Mouse (Mus musculus): ENCODE measurements at regions not wholly inside any gene's neighbourhood (a gene's known extent, or its start where the extent isn't known, plus 50 kb on each side); places are given as distances from the start of the nearest gene placed in this dataset.

DNA sequence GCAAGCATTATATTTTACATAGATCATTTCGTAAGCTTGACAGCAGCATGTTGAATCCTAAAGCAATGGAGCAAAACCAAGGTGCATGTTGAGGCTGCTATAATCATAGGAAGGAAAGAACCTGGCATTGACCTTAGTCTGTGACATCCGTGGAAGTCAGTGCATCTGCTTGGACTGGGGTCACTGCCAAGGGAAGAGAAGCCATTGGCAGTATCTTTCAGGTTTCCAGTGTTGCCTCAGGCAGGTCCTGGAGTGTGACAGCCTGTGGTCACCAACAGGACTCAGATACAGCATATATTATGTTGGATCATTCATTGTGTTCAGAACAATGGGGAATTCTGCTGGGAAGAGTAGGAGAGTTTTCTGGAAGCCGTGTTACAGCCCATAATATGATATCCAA is 535.8 kb upstream of the Auts2 start:
- H3K36me3 ChIP-seq (ENCODE audit: control insufficient read depth, insufficient read depth, low read length), result no peaks in the 10 kb centered on the region
- H3K27me3 ChIP-seq (ENCODE audit: control insufficient read depth, insufficient read depth, low read length), result no peaks in the 10 kb centered on the region
- ATAC-seq (ENCODE audit: insufficient number of reproducible peaks, insufficient read depth, low FRiP score, low read depth), result no peak
- 80% methylated on average over 3 of the region's 3 CpGs for WGBS
- H3K4me1 ChIP-seq (ENCODE audit: control insufficient read depth, insufficient read depth, low read length), result no peaks in the 10 kb centered on the region
- no peaks in the 10 kb centered on the region for H3K9me3 ChIP-seq (ENCODE audit: control insufficient read depth, low read depth, low read length)
- H3K4me3 ChIP-seq (ENCODE audit: low read depth, low read length), result no peak overlapping the region
- H3K4me2 ChIP-seq (replicated peaks; ENCODE audit: low read depth, low read length), result no peak overlapping the region
- no peak overlapping the region for H3K9ac ChIP-seq (replicated peaks; ENCODE audit: low read depth, low read length)
- H3K27ac ChIP-seq (ENCODE audit: low read length), result no peak overlapping the region

DNA sequence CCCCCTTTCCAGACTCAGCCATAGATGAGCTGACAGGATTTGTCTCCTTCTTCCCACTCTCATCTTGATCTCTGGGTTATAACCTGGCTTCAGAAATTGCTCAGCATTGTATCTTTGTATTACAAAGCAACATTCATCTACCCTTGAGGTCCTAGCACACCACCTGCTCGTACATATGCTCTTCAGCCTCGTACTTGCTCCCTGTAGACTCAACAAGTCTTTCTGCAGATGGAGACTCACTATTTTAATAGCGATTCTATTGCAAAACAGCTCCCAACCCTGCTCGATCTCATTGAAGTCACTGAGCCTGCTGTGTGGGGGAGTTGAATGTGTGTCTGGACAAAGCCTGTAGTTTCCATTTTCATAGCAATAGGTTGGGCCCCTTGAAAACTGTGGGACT is 535.2 kb upstream of the Auts2 start:
- H3K9ac ChIP-seq (replicated peaks; ENCODE audit: low read depth, low read length), result no peak overlapping the region
- H3K27ac ChIP-seq (ENCODE audit: low read length), result no peak overlapping the region
- no peak overlapping the region for H3K4me2 ChIP-seq (replicated peaks; ENCODE audit: low read depth, low read length)
- no peaks in the 10 kb centered on the region for H3K27me3 ChIP-seq (ENCODE audit: control insufficient read depth, insufficient read depth, low read length)
- ATAC-seq (ENCODE audit: insufficient number of reproducible peaks, insufficient read depth, low FRiP score, low read depth), result no peak
- 71% methylated on average over 4 of the region's 4 CpGs for WGBS
- no peaks in the 10 kb centered on the region for H3K9me3 ChIP-seq (ENCODE audit: control insufficient read depth, low read depth, low read length)
- no peaks in the 10 kb centered on the region for H3K36me3 ChIP-seq (ENCODE audit: control insufficient read depth, insufficient read depth, low read length)
- no peaks in the 10 kb centered on the region for H3K4me1 ChIP-seq (ENCODE audit: control insufficient read depth, insufficient read depth, low read length)
- no peak overlapping the region for H3K4me3 ChIP-seq (ENCODE audit: low read depth, low read length)

GRCm38 (mm10) chr5:133073317-133073716 is 530.2 kb upstream of the Auts2 start:
- Histone ChIP-seq H3K36me3 (ENCODE audit: control insufficient read depth, insufficient read depth, low read length) (no peaks in the 10 kb centered on the region), H3K9me3 (ENCODE audit: control insufficient read depth, low read depth, low read length) (no peaks in the 10 kb centered on the region), H3K4me2 (replicated peaks; ENCODE audit: low read depth, low read length) (no peak overlapping the region), H3K4me3 (ENCODE audit: low read depth, low read length) (no peak overlapping the region), H3K27ac (ENCODE audit: low read length) (no peak overlapping the region; the same call in 1 of the 2 replicates), H3K9ac (replicated peaks; ENCODE audit: low read depth, low read length) (no peak overlapping the region), H3K27me3 (ENCODE audit: control insufficient read depth, insufficient read depth, low read length) (no peaks in the 10 kb centered on the region), H3K4me1 (ENCODE audit: control insufficient read depth, insufficient read depth, low read length) (no peaks in the 10 kb centered on the region)
- 32% methylated on average over 2 of the region's 2 CpGs for WGBS
- ATAC-seq (ENCODE audit: insufficient number of reproducible peaks, insufficient read depth, low FRiP score, low read depth), result peak; percentile 84

GRCm38 (mm10) chr5:133070141-133070540 is 527.0 kb upstream of the Auts2 start:
- no peak overlapping the region for H3K4me3 ChIP-seq (ENCODE audit: low read depth, low read length)
- no peak overlapping the region for H3K9ac ChIP-seq (replicated peaks; ENCODE audit: low read depth, low read length)
- ATAC-seq (ENCODE audit: insufficient number of reproducible peaks, insufficient read depth, low FRiP score, low read depth), result no peak
- H3K4me1 ChIP-seq (ENCODE audit: control insufficient read depth, insufficient read depth, low read length), result no peaks in the 10 kb centered on the region
- no peaks in the 10 kb centered on the region for H3K9me3 ChIP-seq (ENCODE audit: control insufficient read depth, low read depth, low read length)
- no peak overlapping the region for H3K4me2 ChIP-seq (replicated peaks; ENCODE audit: low read depth, low read length)
- H3K36me3 ChIP-seq (ENCODE audit: control insufficient read depth, insufficient read depth, low read length), result no peaks in the 10 kb centered on the region
- no peak overlapping the region for H3K27ac ChIP-seq (ENCODE audit: low read length)
- H3K27me3 ChIP-seq (ENCODE audit: control insufficient read depth, insufficient read depth, low read length), result no peaks in the 10 kb centered on the region

DNA sequence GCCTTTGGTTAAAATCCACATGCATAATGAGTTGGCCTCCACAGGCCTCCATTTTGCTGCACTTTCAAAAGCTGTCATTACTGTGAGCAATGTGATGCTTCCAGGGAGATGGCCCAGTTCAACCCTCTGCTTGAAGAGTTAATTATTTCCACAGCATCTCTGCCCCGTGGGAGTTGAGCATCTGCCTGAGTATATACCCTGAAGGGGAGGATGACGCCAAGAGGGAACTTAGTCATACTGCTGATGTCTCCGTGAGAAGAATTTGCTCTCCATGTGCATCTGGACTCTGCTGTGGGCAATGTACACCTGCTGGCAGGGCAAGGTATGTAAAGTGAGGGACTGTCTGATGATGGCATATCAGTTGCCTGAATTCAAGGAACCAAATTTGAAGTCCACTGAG is 519.3 kb upstream of the Auts2 start:
- ATAC-seq (ENCODE audit: insufficient number of reproducible peaks, insufficient read depth, low FRiP score, low read depth), result no peak
- no peak overlapping the region for H3K4me3 ChIP-seq (ENCODE audit: low read depth, low read length)
- H3K9ac ChIP-seq (replicated peaks; ENCODE audit: low read depth, low read length), result no peak overlapping the region
- H3K9me3 ChIP-seq (ENCODE audit: control insufficient read depth, low read depth, low read length), result no peaks in the 10 kb centered on the region
- no peak overlapping the region for H3K4me2 ChIP-seq (replicated peaks; ENCODE audit: low read depth, low read length)
- WGBS, result 86% methylated on average over 3 of the region's 3 CpGs
- H3K27me3 ChIP-seq (ENCODE audit: control insufficient read depth, insufficient read depth, low read length), result no peaks in the 10 kb centered on the region
- no peak overlapping the region for H3K27ac ChIP-seq (ENCODE audit: low read length)
- H3K4me1 ChIP-seq (ENCODE audit: control insufficient read depth, insufficient read depth, low read length), result no peaks in the 10 kb centered on the region
- no peaks in the 10 kb centered on the region for H3K36me3 ChIP-seq (ENCODE audit: control insufficient read depth, insufficient read depth, low read length)

- Histone ChIP-seq H3K27me3 (ENCODE audit: control insufficient read depth, insufficient read depth, low read length) (no peaks in the 10 kb centered on the region), H3K9ac (replicated peaks; ENCODE audit: low read depth, low read length) (no peak overlapping the region), H3K4me3 (ENCODE audit: low read depth, low read length) (no peak overlapping the region), H3K36me3 (ENCODE audit: control insufficient read depth, insufficient read depth, low read length) (no peaks in the 10 kb centered on the region), H3K27ac (ENCODE audit: low read length) (no peak overlapping the region), H3K4me1 (ENCODE audit: control insufficient read depth, insufficient read depth, low read length) (no peaks in the 10 kb centered on the region), H3K4me2 (replicated peaks; ENCODE audit: low read depth, low read length) (no peak overlapping the region), H3K9me3 (ENCODE audit: control insufficient read depth, low read depth, low read length) (no peaks in the 10 kb centered on the region)
- ATAC-seq (ENCODE audit: insufficient number of reproducible peaks, insufficient read depth, low FRiP score, low read depth), result no peak
- 95% methylated on average over 4 of the region's 4 CpGs for WGBS
Measured at GRCm38 (mm10) chr5:133047456-133047855, 504.3 kb upstream of the Auts2 start.

- no peak overlapping the region for H3K9ac ChIP-seq (replicated peaks; ENCODE audit: low read depth, low read length)
- no peak for ATAC-seq (ENCODE audit: insufficient number of reproducible peaks, insufficient read depth, low FRiP score, low read depth)
- no peak overlapping the region for H3K4me2 ChIP-seq (replicated peaks; ENCODE audit: low read depth, low read length)
- H3K36me3 ChIP-seq (ENCODE audit: control insufficient read depth, insufficient read depth, low read length), result no peaks in the 10 kb centered on the region
- no peaks in the 10 kb centered on the region for H3K27me3 ChIP-seq (ENCODE audit: control insufficient read depth, insufficient read depth, low read length)
- no peak overlapping the region for H3K27ac ChIP-seq (ENCODE audit: low read length)
- WGBS, result 68% methylated on average over 9 of the region's 9 CpGs
- H3K4me1 ChIP-seq (ENCODE audit: control insufficient read depth, insufficient read depth, low read length), result no peaks in the 10 kb centered on the region
- no peak overlapping the region for H3K4me3 ChIP-seq (ENCODE audit: low read depth, low read length)
- H3K9me3 ChIP-seq (ENCODE audit: control insufficient read depth, low read depth, low read length), result no peaks in the 10 kb centered on the region
Measured at GRCm38 (mm10) chr5:133045637-133046036, 502.5 kb upstream of the Auts2 start.

DNA sequence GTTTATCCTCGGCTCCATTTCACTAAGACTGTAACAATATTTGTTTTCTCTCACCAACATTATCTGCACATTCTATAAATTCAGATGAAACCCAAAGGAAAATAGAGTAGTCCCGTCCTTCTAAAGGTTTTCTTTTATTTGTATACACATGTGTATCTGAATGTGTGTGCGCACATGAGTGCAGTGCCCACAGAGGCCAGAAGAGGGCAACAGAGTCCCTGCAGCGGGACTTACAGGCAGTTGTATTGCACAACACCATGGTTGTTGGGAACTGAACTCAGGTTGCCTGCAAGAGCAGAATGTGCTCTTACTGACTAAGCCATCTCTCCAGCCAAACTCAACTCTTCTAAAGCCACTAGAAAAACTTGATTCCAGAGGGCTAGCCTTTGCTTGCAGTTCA is 484.4 kb upstream of the Auts2 start:
- H3K36me3 ChIP-seq (ENCODE audit: control insufficient read depth, insufficient read depth, low read length), result no peaks in the 10 kb centered on the region
- no peaks in the 10 kb centered on the region for H3K4me1 ChIP-seq (ENCODE audit: control insufficient read depth, insufficient read depth, low read length)
- H3K27me3 ChIP-seq (ENCODE audit: control insufficient read depth, insufficient read depth, low read length), result no peaks in the 10 kb centered on the region
- H3K4me3 ChIP-seq (ENCODE audit: low read depth, low read length), result no peak overlapping the region
- no peak overlapping the region for H3K27ac ChIP-seq (ENCODE audit: low read length)
- ATAC-seq (ENCODE audit: insufficient number of reproducible peaks, insufficient read depth, low FRiP score, low read depth), result no peak
- 86% methylated on average over 4 of the region's 4 CpGs for WGBS
- H3K4me2 ChIP-seq (replicated peaks; ENCODE audit: low read depth, low read length), result no peak overlapping the region
- H3K9ac ChIP-seq (replicated peaks; ENCODE audit: low read depth, low read length), result no peak overlapping the region
- peaks cover 7% of the 10 kb centered on the region; the same call in 1 of the 2 replicates for H3K9me3 ChIP-seq (ENCODE audit: control insufficient read depth, low read depth, low read length)

- H3K4me3 ChIP-seq (ENCODE audit: low read depth, low read length), result no peak overlapping the region
- 78% methylated on average over 4 of the region's 4 CpGs for WGBS
- no peak overlapping the region for H3K27ac ChIP-seq (ENCODE audit: low read length)
- H3K4me2 ChIP-seq (replicated peaks; ENCODE audit: low read depth, low read length), result no peak overlapping the region
- no peaks in the 10 kb centered on the region for H3K36me3 ChIP-seq (ENCODE audit: control insufficient read depth, insufficient read depth, low read length)
- H3K9ac ChIP-seq (replicated peaks; ENCODE audit: low read depth, low read length), result no peak overlapping the region
- H3K27me3 ChIP-seq (ENCODE audit: control insufficient read depth, insufficient read depth, low read length), result no peaks in the 10 kb centered on the region
- ATAC-seq (ENCODE audit: insufficient number of reproducible peaks, insufficient read depth, low FRiP score, low read depth), result no peak
- peaks cover 7% of the 10 kb centered on the region; the same call in 1 of the 2 replicates for H3K9me3 ChIP-seq (ENCODE audit: control insufficient read depth, low read depth, low read length)
- H3K4me1 ChIP-seq (ENCODE audit: control insufficient read depth, insufficient read depth, low read length), result no peaks in the 10 kb centered on the region
Measured at GRCm38 (mm10) chr5:133025121-133025520, 482.0 kb upstream of the Auts2 start.
